Mouse (Mus musculus) midbrain, embryonic 12.5 days (tissue): Measurements from ENCODE around the gene Tmed4. TPM values are rescaled to one million over a fixed set of nuclear protein-coding genes. Genes with fewer than 3 reads are reported as not detected.

Source experiments
- ATAC-seq: fragments of 200-750 bp; cut with Nextera tagmentation; 2 replicates; pipeline ENCODE4 v1.8.0; 2017; ENCODE audit warnings: low read depth, moderate TSS enrichment, moderate library complexity; ENCODE audit not compliant: low FRiP score
- H3K27ac ChIP-seq: fragments of 300-500 bp; sonication (generic); replicated peaks from 2 replicates; pipeline ENCODE4 v1.5.1; 2016; ENCODE audit warnings: mild to moderate bottlenecking
- H3K27me3 ChIP-seq: fragments of 300-500 bp; sonication (generic); 2 replicates; pipeline ENCODE4 v1.6.1; 2016; ENCODE audit warnings: mild to moderate bottlenecking
- H3K36me3 ChIP-seq: fragments of 300-500 bp; sonication (generic); 2 replicates; pipeline ENCODE4 v1.6.1; 2016
- H3K4me1 ChIP-seq: fragments of 300-500 bp; sonication (generic); 2 replicates; pipeline ENCODE4 v1.6.1; 2016
- H3K4me2 ChIP-seq: fragments of 300-500 bp; sonication (generic); replicated peaks from 2 replicates; pipeline ENCODE4 v1.6.1; 2016; ENCODE audit warnings: mild to moderate bottlenecking, moderate library complexity
- H3K4me3 ChIP-seq: fragments of 300-500 bp; sonication (generic); 2 replicates; pipeline ENCODE4 v1.5.1; 2016; ENCODE audit warnings: mild to moderate bottlenecking
- H3K9ac ChIP-seq: fragments of 300-500 bp; sonication (generic); replicated peaks from 2 replicates; pipeline ENCODE4 v1.6.1; 2016; ENCODE audit warnings: mild to moderate bottlenecking, moderate library complexity
- H3K9me3 ChIP-seq: fragments of 300-500 bp; sonication (generic); 2 replicates; pipeline ENCODE4 v1.6.1; 2016; ENCODE audit warnings: mild to moderate bottlenecking
- WGBS: fragments of 180-500 bp; shearing (Covaris S2); methylation state at CpG from one replicate; pipeline ENCODE4 v1.1.7; 2016; 5-methylcytosine and 5-hydroxymethylcytosine counted together
- polyA plus RNA-seq: library from polyadenylated mRNA; unstranded; fragments of >200 nt; fragmentation: Nextera tagmentation; extraction: Ambion mirVana; gene quantifications from 2 replicates; pipeline ENCODE4 v1.2.1, GENCODE M21; 2016

The Tmed4 gene
- polyA plus RNA-seq, 1 experiment from 2014 or later = 153 TPM

DNA sequence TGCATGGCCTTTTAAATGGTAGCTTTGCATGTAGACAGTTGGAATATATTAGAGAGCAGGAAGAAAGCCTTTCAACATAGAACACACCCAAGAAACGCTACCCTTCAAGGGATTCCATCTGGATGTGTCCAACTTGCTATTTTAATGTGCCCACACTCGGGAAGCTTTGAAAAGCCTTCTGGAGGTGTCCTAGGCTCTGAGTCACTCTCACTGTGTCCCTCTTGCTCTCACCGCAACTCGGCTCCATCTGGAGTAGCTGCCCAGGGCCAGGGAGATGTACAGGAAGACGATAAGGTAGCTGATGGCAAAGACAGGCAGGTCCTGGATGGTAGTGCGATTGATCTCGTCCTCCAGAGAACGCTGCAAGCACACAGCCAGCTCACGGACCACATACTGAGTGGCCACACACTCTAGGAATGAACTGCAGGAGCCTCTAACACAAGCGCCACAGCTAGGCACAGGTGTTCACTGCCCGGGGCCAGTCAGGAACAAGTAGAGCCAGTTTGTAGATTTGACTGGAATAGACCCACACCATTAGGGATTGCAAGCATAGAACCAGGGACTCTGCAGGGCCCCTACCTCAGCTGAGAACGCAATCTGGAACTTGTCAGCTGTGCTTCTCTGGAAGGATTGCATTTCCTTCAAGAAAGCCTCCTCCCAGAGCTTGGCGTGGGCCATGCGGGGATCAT, 50.0 kb downstream of the Tmed4 start:
- no peaks in the 10 kb centered on the region for H3K9me3 ChIP-seq
- WGBS = 83% methylated on average over 14 of the region's 14 CpGs
- no peak overlapping the region for H3K27ac ChIP-seq

DNA sequence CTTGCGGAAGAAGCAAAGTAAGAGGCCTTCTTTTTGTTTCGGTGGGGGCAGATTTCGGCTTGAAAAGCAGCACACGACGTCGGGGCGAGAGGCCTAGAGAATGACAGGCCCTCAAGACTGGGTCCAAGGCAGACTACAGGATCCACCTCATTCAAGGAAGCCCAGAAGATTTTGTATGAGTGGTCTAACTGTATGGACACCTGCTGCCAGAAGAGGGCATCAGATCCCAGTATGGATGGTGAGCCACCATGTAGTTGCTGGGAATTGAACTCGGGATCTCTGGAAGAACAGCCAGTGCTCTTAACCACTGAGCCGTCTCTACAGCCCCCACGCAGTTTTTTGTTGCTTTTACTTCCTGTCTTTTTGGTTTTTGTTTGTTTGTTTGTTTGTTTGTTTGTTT, 52.5 kb downstream of the Tmed4 start:
- Histone ChIP-seq H3K4me3 (no peak overlapping the region), H3K9me3 (no peaks in the 10 kb centered on the region), H3K4me2 (no peak overlapping the region), H3K27me3 (0 out of 2 replicates have a peak, but pooled peaks cover 6% of the 10 kb centered on the region), H3K9ac (no peak overlapping the region), H3K27ac (no peak overlapping the region), H3K4me1 (no peaks in the 10 kb centered on the region), H3K36me3 (no peaks in the 10 kb centered on the region)
- ATAC-seq = no peak
- 90% methylated on average over 10 of the region's 10 CpGs for WGBS

More for the DNA sequence above, 50.0 kb downstream of the Tmed4 start:
- no peak for ATAC-seq
- H3K27me3 ChIP-seq = 0 out of 2 replicates have a peak, but pooled peaks cover 6% of the 10 kb centered on the region
- no peak overlapping the region for H3K4me3 ChIP-seq
- no peaks in the 10 kb centered on the region for H3K36me3 ChIP-seq
- H3K9ac ChIP-seq = no peak overlapping the region
- H3K4me1 ChIP-seq = no peaks in the 10 kb centered on the region
- H3K4me2 ChIP-seq = no peak overlapping the region

Other genes with a start within 250 kb of the Tmed4 start
- gene Camk2b, start 208.5 kb downstream of the Tmed4 start, polyA plus RNA-seq = 11.1 and 13.0 TPM in 2 replicates
- 0.38 and 0.41 TPM in 2 replicates for gene A730071L15Rik, start 74.8 kb downstream of the Tmed4 start, polyA plus RNA-seq
- gene Nudcd3, start 74.5 kb downstream of the Tmed4 start, polyA plus RNA-seq = 55.0 and 55.9 TPM in 2 replicates
- gene Npc1l1, start 44.7 kb downstream of the Tmed4 start, polyA plus RNA-seq = not detected in 2 replicates
- 92.0 and 93.7 TPM in 2 replicates for gene Ddx56, start 7.1 kb downstream of the Tmed4 start, polyA plus RNA-seq
- gene Ogdh, start 16.8 kb upstream of the Tmed4 start, polyA plus RNA-seq = 92.4 and 98.3 TPM in 2 replicates
- gene Zmiz2, start 114.2 kb upstream of the Tmed4 start, polyA plus RNA-seq = 22.6 and 25.2 TPM in 2 replicates
- 4,523 and 4,594 TPM in 2 replicates for gene Ppia, start 140.6 kb upstream of the Tmed4 start, polyA plus RNA-seq
- 831 and 843 TPM in 2 replicates for gene H2afv, start 169.6 kb upstream of the Tmed4 start, polyA plus RNA-seq
- gene Purb, start 201.0 kb upstream of the Tmed4 start, polyA plus RNA-seq = 16.8 and 17.0 TPM in 2 replicates
- 0.31 and 0.47 TPM in 2 replicates for gene Myo1g, start 246.1 kb upstream of the Tmed4 start, polyA plus RNA-seq